25 mouse cellular contexts compared by ENCODE assay signal in the genomic region with DNA sequence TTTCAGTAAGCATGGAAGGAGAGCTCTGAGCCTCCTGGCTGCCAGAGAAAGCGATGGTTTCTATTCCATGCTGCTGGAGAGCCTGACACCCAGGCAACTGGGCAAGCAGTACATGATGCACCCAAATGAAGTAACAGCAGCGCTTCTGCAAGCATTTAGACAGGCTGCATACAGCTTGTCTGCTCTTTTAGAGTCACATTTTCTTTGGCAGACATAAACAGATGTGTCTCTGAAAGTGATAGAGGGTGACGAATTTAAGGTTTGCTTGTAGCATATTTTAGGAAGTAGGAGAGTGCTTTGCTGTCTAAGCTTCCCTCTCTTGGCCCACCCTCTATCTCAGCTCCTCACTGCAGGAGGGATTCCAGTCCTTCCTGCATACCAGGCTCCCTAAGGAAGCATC.
DNase-seq lines count a peak whose midpoint lies in the region; ATAC-seq lines count a peak whose summit lies in the region.
"Had no signal": no experiment of that assay in that cellular context is flagged by ENCODE, and none has a peak within 500 bp of the region (broad histone marks: within the 10 kb centered on the region; RNA-seq: fewer than 3 reads in every experiment).

No protein-coding gene starts in this region.

- no peak overlapping the region for H3K4me2 ChIP-seq in embryonic facial prominence, embryonic 14.5 days (ENCODE audit: low read depth, low read length)
- H3K4me2 ChIP-seq: embryonic facial prominence, embryonic 13.5 days; forebrain, embryonic 13.5 days; forebrain, embryonic 15.5 days had no signal

- H3K9ac ChIP-seq in embryonic facial prominence, embryonic 14.5 days (ENCODE audit: low read depth, low read length): no peak overlapping the region
- H3K9ac ChIP-seq: embryonic facial prominence, embryonic 13.5 days; forebrain, embryonic 13.5 days; forebrain, embryonic 15.5 days; forebrain, postnatal 0 days had no signal

- peak; percentile 11 for DNase-seq in embryonic facial prominence, embryonic 14.5 days (ENCODE audit: low spot score)
- DNase-seq in embryonic facial prominence, embryonic 10.5 days (ENCODE audit: low spot score): no peak
- peak; percentile 32 to 46 for DNase-seq in frontal cortex, adult 2 months (ENCODE audit: extremely low spot score in 1 of 2, low spot score in 1 of 2)
- no peak for DNase-seq in frontal cortex, postnatal 25 days (ENCODE audit: low spot score in 2 of 2)
- DNase-seq in left cerebral cortex, postnatal 25 days (ENCODE audit: low spot score in 2 of 2): peak; percentile 24 to 74
- no peak for DNase-seq in left cerebral cortex, adult 11 months (ENCODE audit: low spot score)
- DNase-seq in brain, adult 2 months (ENCODE audit: low read depth, low spot score): peak; percentile 61
- no peak for DNase-seq in thymus, postnatal 10 days (ENCODE audit: low spot score in 2 of 2)
- DNase-seq: adrenal gland, adult 8-10 months; adrenal gland, postnatal 14 days; B cell, adult 2 months; cerebellum, adult 11-12 months; cerebellum, adult 2 months; cerebellum, adult 9-10 months; cerebellum, postnatal 10 days; cerebellum, postnatal 25 days; forebrain, postnatal 0 days had no signal

- ATAC-seq in embryonic facial prominence, embryonic 14.5 days (ENCODE audit: low read depth): no peak
- ATAC-seq: activated CD4-positive, CD25-positive, alpha-beta regulatory T cell, adult 4 months; CD4-positive, CD25-positive, alpha-beta regulatory T cell, adult 4 months; forebrain, embryonic 13.5 days; forebrain, embryonic 15.5 days; forebrain, postnatal 0 days; Patski had no signal

- H3K27me3 ChIP-seq in embryonic facial prominence, embryonic 14.5 days (replicated peaks; ENCODE audit: control insufficient read depth, insufficient read depth, low read length): no peaks in the 10 kb centered on the region
- no peaks in the 10 kb centered on the region for H3K27me3 ChIP-seq in embryonic facial prominence, embryonic 10.5 days (replicated peaks; ENCODE audit: low read depth, poor library complexity, severe bottlenecking)
- H3K27me3 ChIP-seq: CH12.LX; embryonic facial prominence, embryonic 13.5 days; forebrain, embryonic 13.5 days; forebrain, embryonic 15.5 days had no signal

- H3K4me1 ChIP-seq in embryonic facial prominence, embryonic 14.5 days (ENCODE audit: control insufficient read depth, insufficient read depth, low read length): peaks cover 8% of the 10 kb centered on the region
- peaks cover 2% of the 10 kb centered on the region for H3K4me1 ChIP-seq in embryonic facial prominence, embryonic 10.5 days

- intact Hi-C loops in left cerebral cortex, postnatal 25 days (cut with DNase I): loop anchor here (2.0 kb wide), 1 partner anchor 1469 kb away; no protein-coding TSS in a partner anchor

- no peak overlapping the region for H3K27ac ChIP-seq in embryonic facial prominence, embryonic 14.5 days (replicated peaks; ENCODE audit: low read depth, low read length)
- no peak overlapping the region for H3K27ac ChIP-seq in embryonic facial prominence, embryonic 10.5 days (replicated peaks)
- H3K27ac ChIP-seq: embryonic facial prominence, embryonic 13.5 days; forebrain, embryonic 13.5 days; forebrain, embryonic 15.5 days had no signal

- no peaks in the 10 kb centered on the region for H3K36me3 ChIP-seq in embryonic facial prominence, embryonic 14.5 days (ENCODE audit: control insufficient read depth, insufficient read depth, low read length)
- no peaks in the 10 kb centered on the region for H3K36me3 ChIP-seq in embryonic facial prominence, embryonic 10.5 days (replicated peaks)
- H3K36me3 ChIP-seq: embryonic facial prominence, embryonic 13.5 days; forebrain, embryonic 15.5 days; G1E had no signal

- H3K9me3 ChIP-seq in embryonic facial prominence, embryonic 14.5 days (ENCODE audit: control insufficient read depth, low read length): no peaks in the 10 kb centered on the region
- no peaks in the 10 kb centered on the region for H3K9me3 ChIP-seq in embryonic facial prominence, embryonic 10.5 days
- H3K9me3 ChIP-seq: embryonic facial prominence, embryonic 13.5 days; forebrain, embryonic 13.5 days; forebrain, embryonic 15.5 days had no signal

- H3K4me3 ChIP-seq in embryonic facial prominence, embryonic 14.5 days (ENCODE audit: low read depth, low read length): no peak overlapping the region
- no peak overlapping the region for H3K4me3 ChIP-seq in embryonic facial prominence, embryonic 10.5 days
- H3K4me3 ChIP-seq: embryonic facial prominence, embryonic 13.5 days; forebrain, embryonic 13.5 days; forebrain, embryonic 15.5 days had no signal

- WGBS in embryonic facial prominence, embryonic 14.5 days: 65% methylated on average over 3 of the region's 3 CpGs
- 76% methylated on average over 3 of the region's 3 CpGs for WGBS in embryonic facial prominence, embryonic 10.5 days

Comparison
In these comparisons a context has a peak if more than half of its experiments do, and no peak if none do; other contexts are left out.
1. DNase-seq: peak in embryonic facial prominence, embryonic 14.5 days (single experiment), frontal cortex, adult 2 months (2 of 2), left cerebral cortex, postnatal 25 days (2 of 2) and brain, adult 2 months (single experiment); none in embryonic facial prominence, embryonic 10.5 days (single experiment), frontal cortex, postnatal 25 days (0 of 2), left cerebral cortex, adult 11 months (single experiment) and thymus, postnatal 10 days (0 of 2).